Mouse (Mus musculus) cerebellum, postnatal 14 days (tissue): ENCODE measurements at regions not wholly inside any gene's neighbourhood (a gene's known extent, or its start where the extent isn't known, plus 50 kb on each side); places are given as distances from the start of the nearest gene placed in this dataset.

Source experiments
- DNase-seq, 2 experiments: peaks; one replicate each; pipeline ENCODE4 v3.0.0; 2021; ENCODE audit warnings: mixed read lengths in 2 of 2

DNA sequence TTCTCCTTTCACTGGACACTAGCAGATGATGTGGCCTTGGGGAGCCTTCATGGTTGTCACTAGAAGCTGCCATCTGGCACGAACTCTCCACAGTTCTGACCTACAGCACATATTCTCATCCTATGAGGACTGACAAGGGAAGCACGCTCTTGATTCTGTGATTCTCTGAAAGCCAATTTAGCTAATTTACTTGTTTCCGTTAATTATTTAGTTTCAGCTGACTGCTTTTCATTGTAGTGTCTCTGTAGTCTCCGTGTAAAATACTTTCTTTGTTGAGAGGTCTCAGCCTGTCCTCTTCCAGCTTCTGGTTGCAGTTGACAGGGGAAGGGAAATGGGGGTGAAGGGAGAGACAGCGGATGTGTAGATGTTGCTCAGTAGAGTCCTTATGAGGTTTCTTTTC is 102.9 kb upstream of the Sp4 start:
- DNase-seq: peak in 1 of 2 experiments; percentile 15

DNA sequence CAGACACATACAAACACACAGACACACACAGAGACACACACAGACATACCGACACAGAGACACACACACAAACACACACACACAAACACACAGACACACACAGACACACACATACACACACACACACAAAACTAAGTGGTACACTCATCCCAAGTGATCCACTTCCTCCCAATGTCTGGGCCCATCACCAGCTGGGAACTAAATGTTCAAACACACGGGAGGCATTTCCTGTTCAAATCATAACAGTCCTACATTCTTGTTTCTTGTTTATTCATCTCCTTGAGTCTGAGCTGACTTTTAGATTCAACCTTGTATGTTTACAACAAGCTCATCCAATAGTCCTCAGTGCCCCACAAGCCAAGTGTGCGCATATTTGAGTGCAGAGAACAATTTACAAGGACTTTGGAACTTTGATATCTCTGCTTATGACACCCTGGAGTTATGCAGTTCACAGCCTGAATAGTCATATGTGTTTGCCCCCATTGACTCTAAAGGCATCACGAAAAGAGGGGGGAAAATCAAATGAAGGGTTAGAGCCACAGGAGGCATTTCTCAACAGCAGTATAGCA is 102.4 kb upstream of the Sp4 start:
- no peak for DNase-seq

GRCm38 (mm10) chr12:118401377-118401776 is 100.1 kb upstream of the Sp4 start:
- DNase-seq: no peak

DNA sequence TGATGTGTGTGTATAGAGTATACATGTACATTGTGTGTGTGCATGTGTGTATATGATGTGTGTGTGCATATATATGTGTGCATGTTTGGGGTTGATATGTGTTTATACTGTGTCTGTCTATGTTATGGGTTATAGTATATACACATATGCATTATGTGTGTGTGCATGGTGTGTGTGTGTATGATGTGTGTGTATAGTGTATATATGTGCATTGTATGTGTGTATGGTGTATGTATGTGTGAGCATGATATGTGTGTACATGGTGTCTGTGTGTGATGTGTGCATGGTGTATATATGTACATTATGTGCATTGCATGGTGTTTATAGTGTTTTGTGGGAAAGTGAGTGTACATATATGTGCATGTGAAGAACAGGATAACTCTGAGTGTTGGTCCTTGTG is 90.4 kb upstream of the Sp4 start:
- DNase-seq: no peak

GRCm38 (mm10) chr12:118381013-118381412 is 79.8 kb upstream of the Sp4 start:
- DNase-seq: no peak

GRCm38 (mm10) chr12:118377898-118378297 is 76.7 kb upstream of the Sp4 start:
- DNase-seq: no peak

GRCm38 (mm10) chr12:118376521-118377493 is 75.6 kb upstream of the Sp4 start:
- DNase-seq: no peak

GRCm38 (mm10) chr12:118373250-118373649 is 72.0 kb upstream of the Sp4 start:
- DNase-seq: no peak

GRCm38 (mm10) chr12:118371905-118372304 is 70.7 kb upstream of the Sp4 start:
- no peak for DNase-seq

GRCm38 (mm10) chr12:118367307-118368076 is 66.3 kb upstream of the Sp4 start:
- no peak for DNase-seq

DNA sequence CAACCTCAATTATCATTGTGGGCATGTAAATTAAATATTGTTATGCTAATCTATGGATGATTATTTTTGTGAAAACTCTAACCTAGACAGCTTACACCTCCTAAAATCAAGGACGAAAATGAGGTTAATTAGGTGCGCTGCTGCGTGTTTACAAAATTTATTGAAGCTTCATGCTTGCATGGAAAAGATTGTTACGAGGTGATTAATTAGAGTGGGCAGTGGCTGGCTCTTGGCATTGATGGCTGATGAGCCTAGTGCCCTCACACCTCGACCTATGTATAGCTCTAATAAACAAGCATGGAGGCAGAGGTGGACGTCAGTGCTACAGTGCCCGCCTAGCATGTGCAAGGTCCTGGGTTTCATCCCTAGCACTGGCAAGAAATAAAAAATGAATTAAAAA is 51.6 kb upstream of the Sp4 start:
- DNase-seq: no peak

DNA sequence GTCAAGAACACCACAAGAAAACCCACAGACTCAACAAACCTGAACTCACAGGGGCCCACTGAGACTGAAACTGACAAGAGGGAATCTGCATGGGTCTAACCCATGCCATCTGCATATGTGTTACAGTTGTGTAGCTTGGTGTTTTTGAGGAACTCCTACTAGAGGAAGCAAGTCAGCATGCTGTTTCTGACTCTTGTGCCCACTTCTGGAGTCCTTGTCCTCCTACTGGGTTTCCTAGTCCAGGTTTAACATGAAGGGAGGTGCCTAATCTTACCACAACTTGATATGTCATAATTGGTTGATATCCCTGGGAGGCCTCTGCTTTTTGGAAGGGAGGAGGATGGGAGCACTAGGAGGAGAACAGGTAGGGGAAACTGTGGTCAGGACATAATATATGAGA is 50.2 kb upstream of the Sp4 start:
- DNase-seq: no peak
